Mouse (Mus musculus): Measurements from ENCODE around the gene Myo18b. TPM values are rescaled to one million over a fixed set of nuclear protein-coding genes. Genes with fewer than 3 reads are reported as not detected.

The Myo18b gene
- polyA plus RNA-seq, 1 experiment: 0.88 TPM

DNA sequence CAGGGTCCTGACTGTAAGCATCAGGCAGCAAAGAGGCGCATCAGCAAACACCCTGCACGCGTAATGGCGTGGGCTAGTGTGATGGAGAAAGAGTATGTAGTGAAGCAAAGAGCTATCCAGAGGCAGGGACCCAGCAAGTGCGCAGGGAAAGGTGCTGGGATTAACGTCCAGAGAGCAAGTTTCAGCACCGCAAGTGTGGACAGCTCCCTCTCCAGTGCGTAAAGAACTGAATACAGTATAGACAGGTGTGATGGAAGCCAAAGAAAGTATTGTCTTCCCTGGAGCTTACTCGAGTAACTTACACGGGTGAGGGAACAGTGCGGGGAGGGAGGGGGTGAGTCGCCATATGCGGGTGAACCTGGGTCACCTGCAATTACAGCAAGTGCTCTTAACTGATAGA, 71.8 kb downstream of the Myo18b start:
- Histone ChIP-seq H3K27me3 (ENCODE audit: control insufficient read depth, insufficient read depth, low read length) (no peaks in the 10 kb centered on the region), H3K4me3 (ENCODE audit: extremely low read depth, insufficient read depth, insufficient read length) (no peak overlapping the region), H3K27ac (ENCODE audit: insufficient read depth, low read length) (no peak overlapping the region), H3K36me3 (ENCODE audit: control insufficient read depth, insufficient read depth, low read length) (no peaks in the 10 kb centered on the region), H3K4me1 (ENCODE audit: control insufficient read depth, insufficient read depth, insufficient read length) (no peaks in the 10 kb centered on the region)
- no peak for DNase-seq (ENCODE audit: low read depth in 1 of 2, low spot score in 2 of 2)
- 47% methylated on average over 13 of the region's 13 CpGs for WGBS
- TF ChIP-seq CTCF (IDR thresholded peaks at IDR 0.05; ENCODE audit: extremely low read depth, insufficient read depth, insufficient read length, insufficient replicate concordance) (no peak), POLR2A (IDR thresholded peaks at IDR 0.05; ENCODE audit: low read depth, low read length) (no peak)

DNA sequence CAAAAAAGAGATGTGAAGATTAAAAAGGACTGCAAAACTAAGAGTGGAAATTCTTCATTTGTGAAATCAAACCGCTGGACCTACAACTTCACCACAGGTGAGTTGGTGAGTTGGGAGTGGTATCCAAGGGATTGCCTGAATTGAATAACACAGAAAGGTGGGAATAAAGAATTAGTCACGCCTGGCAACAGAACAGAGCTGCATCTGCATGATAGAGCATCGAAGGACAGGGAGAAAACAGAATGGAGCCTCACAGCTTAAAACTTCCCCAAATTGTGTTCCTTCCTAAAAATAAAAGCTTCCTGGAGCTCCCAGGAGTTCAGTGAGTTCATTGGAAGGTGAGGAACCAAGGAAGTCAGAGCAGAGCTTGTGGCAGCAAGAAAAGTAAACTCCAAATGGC, 73.7 kb downstream of the Myo18b start:
- DNase-seq (ENCODE audit: low read depth in 1 of 2, low spot score in 2 of 2): no peak
- Histone ChIP-seq H3K36me3 (ENCODE audit: control insufficient read depth, insufficient read depth, low read length) (no peaks in the 10 kb centered on the region), H3K27ac (ENCODE audit: insufficient read depth, low read length) (no peak overlapping the region), H3K4me1 (ENCODE audit: control insufficient read depth, insufficient read depth, insufficient read length) (no peaks in the 10 kb centered on the region), H3K4me3 (ENCODE audit: extremely low read depth, insufficient read depth, insufficient read length) (no peak overlapping the region), H3K27me3 (ENCODE audit: control insufficient read depth, insufficient read depth, low read length) (no peaks in the 10 kb centered on the region)
- TF ChIP-seq CTCF (IDR thresholded peaks at IDR 0.05; ENCODE audit: extremely low read depth, insufficient read depth, insufficient read length, insufficient replicate concordance): no peak
- TF ChIP-seq POLR2A (IDR thresholded peaks at IDR 0.05; ENCODE audit: low read depth, low read length): no peak
- 67% methylated on average over 3 of the region's 3 CpGs for WGBS

DNA sequence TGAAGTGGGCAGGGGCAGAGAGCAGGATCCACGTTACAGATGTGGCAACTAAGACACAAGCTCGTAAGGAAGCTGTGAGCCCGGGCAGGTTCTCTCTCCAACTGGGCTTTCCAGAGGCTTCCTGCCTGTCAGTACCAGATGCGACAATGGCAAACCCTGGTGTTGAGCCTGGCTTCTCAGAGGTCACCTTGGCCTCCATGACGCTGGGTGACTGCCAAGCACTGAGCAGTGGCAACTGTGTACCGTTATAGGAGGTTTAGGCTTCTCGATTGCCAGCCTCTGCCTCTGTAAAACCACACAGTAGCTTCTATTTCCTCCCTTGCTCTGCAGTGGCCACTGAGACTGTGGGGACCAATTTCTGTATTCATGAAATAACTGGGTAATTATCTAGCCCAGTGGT, 81.1 kb downstream of the Myo18b start:
- 79% methylated on average over 7 of the region's 7 CpGs for WGBS
- no peaks in the 10 kb centered on the region for H3K36me3 ChIP-seq (ENCODE audit: control insufficient read depth, insufficient read depth, low read length)
- no peaks in the 10 kb centered on the region for H3K27me3 ChIP-seq (ENCODE audit: control insufficient read depth, insufficient read depth, low read length)
- H3K27ac ChIP-seq (ENCODE audit: insufficient read depth, low read length): no peak overlapping the region
- H3K4me1 ChIP-seq (ENCODE audit: control insufficient read depth, insufficient read depth, insufficient read length): no peaks in the 10 kb centered on the region
- DNase-seq (ENCODE audit: low read depth in 1 of 2, low spot score in 2 of 2): no peak
- no peak for TF ChIP-seq CTCF (IDR thresholded peaks at IDR 0.05; ENCODE audit: extremely low read depth, insufficient read depth, insufficient read length, insufficient replicate concordance)
- TF ChIP-seq POLR2A (IDR thresholded peaks at IDR 0.05; ENCODE audit: low read depth, low read length): no peak
- H3K4me3 ChIP-seq (ENCODE audit: extremely low read depth, insufficient read depth, insufficient read length): no peak overlapping the region

- 81% methylated on average over 4 of the region's 4 CpGs for WGBS
- no peaks in the 10 kb centered on the region for H3K4me1 ChIP-seq (ENCODE audit: control insufficient read depth, insufficient read depth, insufficient read length)
- H3K4me3 ChIP-seq (ENCODE audit: extremely low read depth, insufficient read depth, insufficient read length): no peak overlapping the region
- H3K27ac ChIP-seq (ENCODE audit: insufficient read depth, low read length): no peak overlapping the region
- TF ChIP-seq POLR2A (IDR thresholded peaks at IDR 0.05; ENCODE audit: low read depth, low read length): no peak
- no peak for TF ChIP-seq CTCF (IDR thresholded peaks at IDR 0.05; ENCODE audit: extremely low read depth, insufficient read depth, insufficient read length, insufficient replicate concordance)
- H3K27me3 ChIP-seq (ENCODE audit: control insufficient read depth, insufficient read depth, low read length): no peaks in the 10 kb centered on the region
- DNase-seq (ENCODE audit: low read depth in 1 of 2, low spot score in 2 of 2): no peak
- H3K36me3 ChIP-seq (ENCODE audit: control insufficient read depth, insufficient read depth, low read length): no peaks in the 10 kb centered on the region
These were observed 88.5 kb downstream of the Myo18b start for GRCm38 (mm10) chr5:112807629-112808028.

DNA sequence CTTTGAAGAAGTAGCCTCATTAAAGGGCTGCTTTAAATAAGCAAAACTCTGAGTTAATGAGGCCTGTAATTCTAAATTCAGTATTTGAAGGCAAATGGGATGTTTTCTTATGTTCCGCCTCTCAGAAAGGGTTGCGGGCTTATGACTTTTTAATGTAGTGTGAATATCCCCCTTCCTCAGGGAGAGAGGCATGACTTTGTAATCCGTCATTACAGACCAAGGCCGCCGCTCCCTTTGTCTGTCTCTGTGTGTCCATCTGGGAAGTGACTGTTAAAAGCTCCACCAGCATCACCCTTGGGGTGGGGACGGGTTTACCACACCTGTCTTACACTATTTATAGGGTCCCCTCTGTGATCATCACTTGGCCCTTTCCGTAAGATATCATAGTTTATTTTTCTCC, 100.1 kb downstream of the Myo18b start:
- DNase-seq (ENCODE audit: low read depth in 1 of 2, low spot score in 2 of 2): no peak
- Histone ChIP-seq H3K27me3 (ENCODE audit: control insufficient read depth, insufficient read depth, low read length) (no peaks in the 10 kb centered on the region), H3K27ac (ENCODE audit: insufficient read depth, low read length) (no peak overlapping the region), H3K36me3 (ENCODE audit: control insufficient read depth, insufficient read depth, low read length) (no peaks in the 10 kb centered on the region), H3K4me3 (ENCODE audit: extremely low read depth, insufficient read depth, insufficient read length) (no peak overlapping the region), H3K4me1 (ENCODE audit: control insufficient read depth, insufficient read depth, insufficient read length) (no peaks in the 10 kb centered on the region)
- TF ChIP-seq CTCF (IDR thresholded peaks at IDR 0.05; ENCODE audit: extremely low read depth, insufficient read depth, insufficient read length, insufficient replicate concordance) (no peak), POLR2A (IDR thresholded peaks at IDR 0.05; ENCODE audit: low read depth, low read length) (no peak)
- 88% methylated on average over 7 of the region's 7 CpGs for WGBS

DNA sequence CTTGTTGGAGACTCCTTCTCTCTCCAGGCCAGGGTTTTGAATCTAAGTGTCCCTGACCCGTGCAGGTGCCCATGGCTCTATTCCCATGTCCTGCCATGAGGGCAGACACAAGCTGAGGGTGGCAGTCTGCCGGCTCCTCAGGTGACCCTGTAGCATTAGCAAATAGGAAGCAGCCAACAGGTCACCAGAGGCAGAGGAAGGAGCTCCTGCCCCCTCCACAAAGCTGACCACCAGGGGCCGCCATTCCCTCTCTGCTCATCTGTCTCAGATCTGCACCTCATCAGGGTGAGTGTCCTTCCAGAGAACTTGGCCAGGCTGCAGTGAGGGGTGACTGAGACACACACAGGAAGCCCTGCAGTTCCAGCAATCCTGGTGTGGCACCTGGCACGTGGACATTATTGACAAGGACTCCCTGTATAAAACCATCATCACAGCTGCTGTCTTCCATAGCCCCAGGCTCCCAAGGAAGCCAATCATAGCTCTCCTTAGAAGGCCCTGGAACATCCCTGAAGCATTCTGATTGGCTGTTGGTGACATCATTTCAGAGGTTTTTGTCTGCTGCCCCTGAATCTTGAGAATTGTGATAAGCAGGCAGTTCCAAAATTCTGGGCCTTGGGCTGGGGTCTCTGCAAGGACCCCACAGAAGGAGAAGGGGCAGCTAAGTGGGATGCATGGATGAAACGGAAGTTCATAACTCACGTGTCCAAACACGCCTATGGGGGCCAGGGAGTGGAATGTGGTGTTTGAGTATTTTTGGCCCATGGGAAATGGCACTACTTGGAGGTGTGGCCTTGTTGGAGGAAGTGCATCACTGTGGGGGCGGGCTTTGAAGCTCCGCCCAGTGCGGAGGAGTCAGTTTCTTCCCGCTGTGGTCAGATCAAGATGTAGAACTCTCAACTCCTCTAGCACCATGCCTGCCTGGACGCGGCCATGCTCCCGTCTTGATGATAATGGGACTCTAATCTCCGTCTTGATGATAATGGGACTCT, 104.1 kb downstream of the Myo18b start:
- WGBS: 69% methylated on average over 15 of the region's 15 CpGs
- Histone ChIP-seq H3K4me3 (ENCODE audit: extremely low read depth, insufficient read depth, insufficient read length) (no peak overlapping the region), H3K27ac (ENCODE audit: insufficient read depth, low read length) (no peak overlapping the region), H3K4me1 (ENCODE audit: control insufficient read depth, insufficient read depth, insufficient read length) (no peaks in the 10 kb centered on the region), H3K27me3 (ENCODE audit: control insufficient read depth, insufficient read depth, low read length) (no peaks in the 10 kb centered on the region), H3K36me3 (ENCODE audit: control insufficient read depth, insufficient read depth, low read length) (no peaks in the 10 kb centered on the region)
- no peak for DNase-seq (ENCODE audit: low read depth in 1 of 2, low spot score in 2 of 2)
- TF ChIP-seq CTCF (IDR thresholded peaks at IDR 0.05; ENCODE audit: extremely low read depth, insufficient read depth, insufficient read length, insufficient replicate concordance): no peak
- TF ChIP-seq POLR2A (IDR thresholded peaks at IDR 0.05; ENCODE audit: low read depth, low read length): no peak

Measured in spleen, adult 2 months (tissue).